Mouse (Mus musculus) hindbrain, postnatal 0 days (tissue): ENCODE measurements at regions not wholly inside any gene's neighbourhood (a gene's known extent, or its start where the extent isn't known, plus 50 kb on each side); places are given as distances from the start of the nearest gene placed in this dataset.

Experiments
- ATAC-seq: fragments of 200-750 bp; cut with Nextera tagmentation; 2 replicates; pipeline ENCODE4 v1.8.0; 2017; ENCODE audit warnings: mild to moderate bottlenecking, moderate TSS enrichment, moderate library complexity
- DNase-seq: peaks from one replicate; pipeline ENCODE4 v3.0.0-alpha.2; 2015; ENCODE audit warnings: low spot score
- H3K27ac ChIP-seq: fragments of 300-500 bp; sonication (generic); 2 replicates; pipeline ENCODE4 v1.5.1; 2014; ENCODE audit warnings: mild to moderate bottlenecking
- H3K27me3 ChIP-seq: fragments of 300-500 bp; sonication (generic); 2 replicates; pipeline ENCODE4 v1.6.1; 2014; ENCODE audit warnings: low read length, mixed read lengths; ENCODE audit not compliant: insufficient read depth
- H3K36me3 ChIP-seq: fragments of 300-500 bp; sonication (generic); 2 replicates; pipeline ENCODE4 v1.6.1; 2014; ENCODE audit warnings: low read length, mixed read lengths; ENCODE audit not compliant: insufficient read depth
- H3K4me1 ChIP-seq: fragments of 300-500 bp; sonication (generic); 2 replicates; pipeline ENCODE4 v1.6.1; 2014; ENCODE audit warnings: antibody characterized with exemption, low read length, mixed read lengths; ENCODE audit not compliant: insufficient read depth
- H3K4me2 ChIP-seq: fragments of 300-500 bp; sonication (generic); 2 replicates; pipeline ENCODE4 v1.6.1; 2014; ENCODE audit warnings: low read depth, mild to moderate bottlenecking, low read length, moderate library complexity, mixed read lengths
- H3K4me3 ChIP-seq: fragments of 300-500 bp; sonication (generic); 2 replicates; pipeline ENCODE4 v1.5.1; 2014; ENCODE audit warnings: low read length
- H3K9ac ChIP-seq: fragments of 300-500 bp; sonication (generic); replicated peaks from 2 replicates; pipeline ENCODE4 v1.6.1; 2014; ENCODE audit warnings: mild to moderate bottlenecking, low read length, moderate library complexity, mixed read lengths
- H3K9me3 ChIP-seq: fragments of 300-500 bp; sonication (generic); 2 replicates; pipeline ENCODE4 v1.6.1; 2016; ENCODE audit warnings: low read length, mixed read lengths
- CTCF ChIP-seq: IDR thresholded peaks from 2 replicates; pipeline ENCODE4 v1.5.1; 2016; ENCODE audit warnings: antibody characterized with exemption, control low read depth, low read depth
- WGBS: fragments of 180-500 bp; shearing (Covaris S2); extraction: QIAGEN DNeasy Blood & Tissue Kit; methylation state at CpG from one replicate; pipeline ENCODE4 v1.1.7; 2014; 5-methylcytosine and 5-hydroxymethylcytosine counted together

DNA sequence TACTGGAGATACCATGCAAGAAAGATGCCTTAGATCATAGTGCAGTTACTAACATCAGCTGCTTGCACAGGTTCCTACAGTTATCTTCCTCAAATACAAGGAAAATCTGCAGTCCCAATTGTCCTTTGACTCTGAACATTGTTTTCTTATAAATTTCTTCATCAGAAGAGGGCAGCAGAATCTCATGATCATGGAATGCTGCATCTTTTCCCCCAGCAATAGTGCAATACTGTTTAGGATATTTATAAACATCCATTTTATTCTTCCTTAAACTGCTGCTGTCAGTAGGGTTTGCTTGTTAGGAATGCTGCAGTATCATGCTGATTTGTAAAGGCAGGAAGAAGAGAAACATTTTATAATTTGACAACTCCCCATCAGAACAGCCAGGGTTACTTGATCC is 1088.7 kb downstream of the Otol1 start:
- DNase-seq: peak; percentile 47
- no peaks in the 10 kb centered on the region for H3K9me3 ChIP-seq
- H3K27ac ChIP-seq: no peak overlapping the region
- H3K4me2 ChIP-seq: no peak overlapping the region
- no peak overlapping the region for H3K4me3 ChIP-seq
- H3K36me3 ChIP-seq: no peaks in the 10 kb centered on the region
- no peak overlapping the region for H3K9ac ChIP-seq
- no peak for ATAC-seq
- no peaks in the 10 kb centered on the region for H3K27me3 ChIP-seq
- no peaks in the 10 kb centered on the region for H3K4me1 ChIP-seq
- peak; percentile 48 for TF ChIP-seq CTCF

DNA sequence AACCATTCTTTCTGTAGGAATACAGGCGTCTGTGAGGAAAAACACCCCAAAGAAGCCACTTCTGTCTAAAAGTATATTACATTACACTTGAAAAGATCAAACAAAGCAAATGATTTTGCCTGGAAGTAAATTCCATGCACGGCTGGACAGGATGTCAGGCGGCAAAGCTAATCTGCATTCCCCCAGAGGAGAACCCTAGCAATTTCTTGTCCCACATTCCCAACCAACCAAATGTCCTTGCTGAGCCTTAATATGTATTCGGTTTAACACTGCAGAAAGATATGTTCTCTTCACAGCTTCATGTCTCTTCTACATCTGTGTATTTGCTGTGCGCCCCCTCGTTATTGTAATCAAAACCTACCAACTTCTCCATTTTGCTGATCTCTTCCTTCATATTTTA is 1096.1 kb downstream of the Otol1 start:
- Histone ChIP-seq H3K9ac (no peak overlapping the region), H3K9me3 (no peaks in the 10 kb centered on the region), H3K4me3 (no peak overlapping the region), H3K36me3 (no peaks in the 10 kb centered on the region), H3K4me1 (no peaks in the 10 kb centered on the region), H3K4me2 (no peak overlapping the region), H3K27me3 (no peaks in the 10 kb centered on the region), H3K27ac (no peak overlapping the region)
- DNase-seq (peak; percentile 18), ATAC-seq (no peak)
- TF ChIP-seq CTCF: no peak
- 75% methylated on average over 6 of the region's 6 CpGs for WGBS

- no peak for ATAC-seq
- DNase-seq: no peak
- WGBS: 80% methylated on average over 1 of the region's 1 CpGs
These were observed 1137.8 kb downstream of the Otol1 start for GRCm38 (mm10) chr3:71145262-71145661.

More at GRCm38 (mm10) chr3:71145262-71145661, 1137.8 kb downstream of the Otol1 start:
- no peak for TF ChIP-seq CTCF
- Histone ChIP-seq H3K27me3 (no peaks in the 10 kb centered on the region), H3K36me3 (no peaks in the 10 kb centered on the region), H3K4me2 (no peak overlapping the region), H3K4me1 (no peaks in the 10 kb centered on the region), H3K9ac (no peak overlapping the region), H3K4me3 (no peak overlapping the region), H3K27ac (no peak overlapping the region), H3K9me3 (no peaks in the 10 kb centered on the region)
